Mouse (Mus musculus): ENCODE measurements around the gene Dusp7. TPM values are rescaled to one million over a fixed set of nuclear protein-coding genes. Genes with fewer than 3 reads are reported as not detected.

Dusp7 gene
- polyA plus RNA-seq, 1 experiment from 2014 or later, result 16.2 TPM

- WGBS, result 77% methylated on average over 10 of the region's 10 CpGs
- H3K36me3 ChIP-seq (ENCODE audit: control insufficient read depth, insufficient read depth, low read length), result no peaks in the 10 kb centered on the region
- H3K9ac ChIP-seq (replicated peaks; ENCODE audit: low read length), result no peak overlapping the region
- H3K9me3 ChIP-seq (ENCODE audit: control insufficient read depth, low read length), result no peaks in the 10 kb centered on the region
- no peak for ATAC-seq (ENCODE audit: low FRiP score, low TSS enrichment)
- no peaks in the 10 kb centered on the region for H3K27me3 ChIP-seq (ENCODE audit: control insufficient read depth, insufficient read depth, low read length)
- H3K4me2 ChIP-seq (ENCODE audit: low read length), result no peak overlapping the region
- H3K27ac ChIP-seq (replicated peaks; ENCODE audit: low read depth, low read length), result no peak overlapping the region
- no peak overlapping the region for H3K4me3 ChIP-seq (replicated peaks; ENCODE audit: low read depth, low read length)
- peaks cover 11% of the 10 kb centered on the region; the same call in 1 of the 2 replicates for H3K4me1 ChIP-seq (ENCODE audit: control insufficient read depth, insufficient read depth, low read length)
- DNase-seq, result no peak
Observed at GRCm38 (mm10) chr9:106348281-106348680, 20.2 kb upstream of the Dusp7 start.

- no peaks in the 10 kb centered on the region for H3K27me3 ChIP-seq (ENCODE audit: control insufficient read depth, insufficient read depth, low read length)
Observed at GRCm38 (mm10) chr9:106349075-106349474, 19.4 kb upstream of the Dusp7 start.

GRCm38 (mm10) chr9:106351178-106351577 is 17.3 kb upstream of the Dusp7 start:
- 70% methylated on average over 6 of the region's 6 CpGs for WGBS
- no peaks in the 10 kb centered on the region for H3K27me3 ChIP-seq (ENCODE audit: control insufficient read depth, insufficient read depth, low read length)
- no peaks in the 10 kb centered on the region for H3K9me3 ChIP-seq (ENCODE audit: control insufficient read depth, low read length)
- no peaks in the 10 kb centered on the region for H3K4me1 ChIP-seq (ENCODE audit: control insufficient read depth, insufficient read depth, low read length)
- no peak overlapping the region for H3K4me3 ChIP-seq (replicated peaks; ENCODE audit: low read depth, low read length)
- DNase-seq (no peak), ATAC-seq (ENCODE audit: low FRiP score, low TSS enrichment) (no peak)
- H3K36me3 ChIP-seq (ENCODE audit: control insufficient read depth, insufficient read depth, low read length), result no peaks in the 10 kb centered on the region
- H3K9ac ChIP-seq (replicated peaks; ENCODE audit: low read length), result no peak overlapping the region
- H3K4me2 ChIP-seq (ENCODE audit: low read length), result no peak overlapping the region
- H3K27ac ChIP-seq (replicated peaks; ENCODE audit: low read depth, low read length), result no peak overlapping the region

More at GRCm38 (mm10) chr9:106349075-106349474, 19.4 kb upstream of the Dusp7 start:
- DNase-seq (peak; percentile 46), ATAC-seq (ENCODE audit: low FRiP score, low TSS enrichment) (no peak)
- Histone ChIP-seq H3K27ac (replicated peaks; ENCODE audit: low read depth, low read length) (no peak overlapping the region), H3K9ac (replicated peaks; ENCODE audit: low read length) (no peak overlapping the region), H3K36me3 (ENCODE audit: control insufficient read depth, insufficient read depth, low read length) (no peaks in the 10 kb centered on the region), H3K4me1 (ENCODE audit: control insufficient read depth, insufficient read depth, low read length) (peaks cover 11% of the 10 kb centered on the region; the same call in 1 of the 2 replicates), H3K9me3 (ENCODE audit: control insufficient read depth, low read length) (no peaks in the 10 kb centered on the region), H3K4me3 (replicated peaks; ENCODE audit: low read depth, low read length) (no peak overlapping the region), H3K4me2 (ENCODE audit: low read length) (no peak overlapping the region)
- WGBS, result 63% methylated on average over 2 of the region's 2 CpGs

- no peak overlapping the region for H3K4me3 ChIP-seq (replicated peaks; ENCODE audit: low read depth, low read length)
- no peak overlapping the region for H3K9ac ChIP-seq (replicated peaks; ENCODE audit: low read length)
- H3K36me3 ChIP-seq (ENCODE audit: control insufficient read depth, insufficient read depth, low read length), result no peaks in the 10 kb centered on the region
- no peaks in the 10 kb centered on the region for H3K9me3 ChIP-seq (ENCODE audit: control insufficient read depth, low read length)
- H3K27me3 ChIP-seq (ENCODE audit: control insufficient read depth, insufficient read depth, low read length), result no peaks in the 10 kb centered on the region
- 76% methylated on average over 6 of the region's 6 CpGs for WGBS
- no peak overlapping the region for H3K27ac ChIP-seq (replicated peaks; ENCODE audit: low read depth, low read length)
- ATAC-seq (ENCODE audit: low FRiP score, low TSS enrichment) (no peak), DNase-seq (no peak)
- H3K4me2 ChIP-seq (ENCODE audit: low read length), result no peak overlapping the region
- no peaks in the 10 kb centered on the region for H3K4me1 ChIP-seq (ENCODE audit: control insufficient read depth, insufficient read depth, low read length)
Observed at GRCm38 (mm10) chr9:106353779-106354178, 14.7 kb upstream of the Dusp7 start.

- no peaks in the 10 kb centered on the region for H3K36me3 ChIP-seq (ENCODE audit: control insufficient read depth, insufficient read depth, low read length)
- WGBS, result 89% methylated on average over 6 of the region's 6 CpGs
- H3K9me3 ChIP-seq (ENCODE audit: control insufficient read depth, low read length), result no peaks in the 10 kb centered on the region
- no peak overlapping the region for H3K27ac ChIP-seq (replicated peaks; ENCODE audit: low read depth, low read length)
- no peak for ATAC-seq (ENCODE audit: low FRiP score, low TSS enrichment)
- no peak overlapping the region for H3K4me2 ChIP-seq (ENCODE audit: low read length)
- DNase-seq, result no peak
- H3K4me3 ChIP-seq (replicated peaks; ENCODE audit: low read depth, low read length), result no peak overlapping the region
- H3K9ac ChIP-seq (replicated peaks; ENCODE audit: low read length), result no peak overlapping the region
- H3K4me1 ChIP-seq (ENCODE audit: control insufficient read depth, insufficient read depth, low read length), result no peaks in the 10 kb centered on the region
- no peaks in the 10 kb centered on the region for H3K27me3 ChIP-seq (ENCODE audit: control insufficient read depth, insufficient read depth, low read length)
Observed at GRCm38 (mm10) chr9:106354810-106355209, 13.6 kb upstream of the Dusp7 start.

GRCm38 (mm10) chr9:106355217-106355974 is 13.0 kb upstream of the Dusp7 start:
- Histone ChIP-seq H3K27ac (replicated peaks; ENCODE audit: low read depth, low read length) (no peak overlapping the region), H3K4me3 (replicated peaks; ENCODE audit: low read depth, low read length) (no peak overlapping the region), H3K9me3 (ENCODE audit: control insufficient read depth, low read length) (no peaks in the 10 kb centered on the region), H3K4me2 (ENCODE audit: low read length) (no peak overlapping the region), H3K4me1 (ENCODE audit: control insufficient read depth, insufficient read depth, low read length) (no peaks in the 10 kb centered on the region), H3K27me3 (ENCODE audit: control insufficient read depth, insufficient read depth, low read length) (no peaks in the 10 kb centered on the region), H3K36me3 (ENCODE audit: control insufficient read depth, insufficient read depth, low read length) (no peaks in the 10 kb centered on the region), H3K9ac (replicated peaks; ENCODE audit: low read length) (no peak overlapping the region)
- ATAC-seq (ENCODE audit: low FRiP score, low TSS enrichment) (no peak), DNase-seq (no peak)
- WGBS, result 73% methylated on average over 10 of the region's 10 CpGs

GRCm38 (mm10) chr9:106355975-106356286 is 12.5 kb upstream of the Dusp7 start:
- no peak for ATAC-seq (ENCODE audit: low FRiP score, low TSS enrichment)
- no peak overlapping the region for H3K27ac ChIP-seq (replicated peaks; ENCODE audit: low read depth, low read length)

GRCm38 (mm10) chr9:106356323-106356844 is 12.0 kb upstream of the Dusp7 start:
- H3K36me3 ChIP-seq (ENCODE audit: control insufficient read depth, insufficient read depth, low read length), result no peaks in the 10 kb centered on the region
- no peak overlapping the region for H3K27ac ChIP-seq (replicated peaks; ENCODE audit: low read depth, low read length)
- H3K4me3 ChIP-seq (replicated peaks; ENCODE audit: low read depth, low read length), result no peak overlapping the region
- H3K9me3 ChIP-seq (ENCODE audit: control insufficient read depth, low read length), result no peaks in the 10 kb centered on the region
- no peak for DNase-seq
- ATAC-seq (ENCODE audit: low FRiP score, low TSS enrichment), result no peak
- H3K4me2 ChIP-seq (ENCODE audit: low read length), result no peak overlapping the region
- H3K4me1 ChIP-seq (ENCODE audit: control insufficient read depth, insufficient read depth, low read length), result no peaks in the 10 kb centered on the region
- no peak overlapping the region for H3K9ac ChIP-seq (replicated peaks; ENCODE audit: low read length)
- H3K27me3 ChIP-seq (ENCODE audit: control insufficient read depth, insufficient read depth, low read length), result no peaks in the 10 kb centered on the region
- WGBS, result 76% methylated on average over 10 of the region's 10 CpGs

More at GRCm38 (mm10) chr9:106355975-106356286, 12.5 kb upstream of the Dusp7 start:
- no peak overlapping the region for H3K4me3 ChIP-seq (replicated peaks; ENCODE audit: low read depth, low read length)
- H3K9ac ChIP-seq (replicated peaks; ENCODE audit: low read length), result no peak overlapping the region
- H3K36me3 ChIP-seq (ENCODE audit: control insufficient read depth, insufficient read depth, low read length), result no peaks in the 10 kb centered on the region
- H3K4me1 ChIP-seq (ENCODE audit: control insufficient read depth, insufficient read depth, low read length), result no peaks in the 10 kb centered on the region
- no peak overlapping the region for H3K4me2 ChIP-seq (ENCODE audit: low read length)
- no peak for DNase-seq
- H3K27me3 ChIP-seq (ENCODE audit: control insufficient read depth, insufficient read depth, low read length), result no peaks in the 10 kb centered on the region
- H3K9me3 ChIP-seq (ENCODE audit: control insufficient read depth, low read length), result no peaks in the 10 kb centered on the region

- ATAC-seq (ENCODE audit: low FRiP score, low TSS enrichment) (no peak), DNase-seq (no peak)
- Histone ChIP-seq H3K27ac (replicated peaks; ENCODE audit: low read depth, low read length) (no peak overlapping the region), H3K27me3 (ENCODE audit: control insufficient read depth, insufficient read depth, low read length) (no peaks in the 10 kb centered on the region), H3K36me3 (ENCODE audit: control insufficient read depth, insufficient read depth, low read length) (no peaks in the 10 kb centered on the region), H3K9me3 (ENCODE audit: control insufficient read depth, low read length) (no peaks in the 10 kb centered on the region), H3K4me1 (ENCODE audit: control insufficient read depth, insufficient read depth, low read length) (no peaks in the 10 kb centered on the region), H3K4me3 (replicated peaks; ENCODE audit: low read depth, low read length) (no peak overlapping the region), H3K4me2 (ENCODE audit: low read length) (no peak overlapping the region), H3K9ac (replicated peaks; ENCODE audit: low read length) (no peak overlapping the region)
- WGBS, result 90% methylated on average over 3 of the region's 3 CpGs
Observed at GRCm38 (mm10) chr9:106357167-106357566, 11.3 kb upstream of the Dusp7 start.

All from midbrain, embryonic 14.5 days (tissue).